Mouse (Mus musculus): ENCODE results near the gene Akap17b.
A peak's percentile ranks its signal among the peaks of the same experiment; 100 is the strongest.
"Not testable (repeated sequence)": the region's sequence is repeated elsewhere in the genome, so short reads cannot be mapped to it uniquely, and the experiment has no call there.

Akap17b gene

DNA sequence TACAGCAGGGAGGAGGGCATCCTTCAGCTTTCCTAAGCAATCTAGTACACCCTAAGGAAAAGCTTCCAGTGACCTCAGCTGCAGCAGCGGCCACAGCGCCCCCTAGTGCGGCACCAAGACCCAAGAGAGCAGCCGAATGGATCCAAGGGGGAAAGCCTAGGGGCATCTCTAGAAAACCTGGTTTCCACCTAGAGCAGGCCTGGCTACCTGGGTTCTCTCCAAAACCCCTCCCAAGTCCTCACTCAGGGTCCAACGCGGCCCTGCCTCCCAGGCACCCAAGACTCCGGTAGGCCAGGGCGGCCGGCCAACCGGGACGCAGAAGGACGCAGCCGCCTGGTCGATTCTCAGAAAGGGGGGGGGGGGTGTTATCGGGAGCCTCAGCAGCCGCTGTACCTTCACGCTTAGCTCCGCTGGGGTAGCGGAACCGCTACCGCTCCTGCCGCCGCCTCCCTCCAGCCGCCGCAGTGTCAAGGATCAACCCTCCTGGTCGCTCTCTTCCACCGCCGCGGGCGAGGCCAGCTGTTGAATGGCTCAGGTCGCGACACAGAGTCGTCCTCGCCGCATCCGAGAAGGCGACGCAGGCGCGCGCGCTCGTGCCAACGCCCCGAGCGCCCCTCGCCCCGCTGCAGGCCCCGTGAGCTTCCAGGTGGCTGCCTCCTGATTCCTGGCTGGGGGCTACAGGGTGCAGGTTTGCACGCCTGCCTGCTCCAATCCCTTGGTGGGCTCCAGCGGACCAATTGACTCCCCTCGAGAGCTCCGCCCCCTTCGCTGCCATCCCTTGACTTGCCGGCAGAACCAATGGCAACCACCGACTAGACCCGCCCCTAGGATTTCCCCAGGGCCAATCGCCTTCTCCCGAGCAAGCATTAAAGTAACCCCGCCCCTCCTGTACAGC, at the start of gene Akap17b:
Gene Akap17b, minus strand, starts transcription at position 739 of the 895 bp plus-strand sequence.
- DNase-seq, result peak; percentile 86

DNA sequence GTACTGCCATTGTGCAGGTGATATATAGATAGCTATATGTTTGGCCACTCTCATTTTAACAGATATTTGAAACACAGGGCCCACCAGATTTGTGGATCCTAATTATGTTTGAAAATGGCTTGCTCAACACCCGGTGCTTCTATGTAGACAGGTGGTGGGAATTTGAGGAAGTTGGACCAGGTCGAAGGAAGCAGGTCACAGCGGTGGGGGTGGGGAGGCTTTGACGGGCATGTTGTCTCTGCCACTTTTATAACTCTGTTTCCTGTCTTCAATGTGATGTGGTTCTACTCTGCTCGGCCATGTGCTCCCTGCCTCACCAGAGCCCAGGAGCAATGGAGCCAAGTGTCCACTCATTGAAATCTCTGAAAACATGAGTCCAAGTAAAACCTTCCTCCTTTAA, 46.2 kb upstream of the Akap17b start:
- peak; percentile 16 for DNase-seq

GRCm38 (mm10) chrX:36689655-36690054, 44.5 kb upstream of the Akap17b start:
- DNase-seq, result peak; percentile 5

DNA sequence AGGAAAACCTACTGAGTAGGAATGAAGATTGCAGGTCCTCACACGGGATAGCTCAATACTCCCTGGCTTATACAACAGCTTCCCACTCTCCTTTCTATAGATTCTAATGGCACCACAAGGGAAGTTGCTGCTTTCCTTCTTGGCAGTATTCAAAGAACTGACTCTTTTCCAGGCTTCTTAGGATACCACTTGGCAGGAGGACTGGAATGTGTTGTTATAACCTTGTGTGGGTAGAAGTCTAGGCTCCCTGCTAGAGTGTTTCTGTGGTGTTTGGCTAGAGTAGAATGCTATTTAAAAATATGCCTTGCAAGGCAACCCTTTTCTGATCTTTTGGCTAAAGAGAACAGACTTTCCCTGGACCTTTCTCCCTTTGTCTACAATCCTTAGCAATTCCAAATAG, 31.6 kb upstream of the Akap17b start:
- DNase-seq, result no peak

- DNase-seq, result no peak
These were observed 27.5 kb upstream of the Akap17b start for GRCm38 (mm10) chrX:36672708-36673107.

DNA sequence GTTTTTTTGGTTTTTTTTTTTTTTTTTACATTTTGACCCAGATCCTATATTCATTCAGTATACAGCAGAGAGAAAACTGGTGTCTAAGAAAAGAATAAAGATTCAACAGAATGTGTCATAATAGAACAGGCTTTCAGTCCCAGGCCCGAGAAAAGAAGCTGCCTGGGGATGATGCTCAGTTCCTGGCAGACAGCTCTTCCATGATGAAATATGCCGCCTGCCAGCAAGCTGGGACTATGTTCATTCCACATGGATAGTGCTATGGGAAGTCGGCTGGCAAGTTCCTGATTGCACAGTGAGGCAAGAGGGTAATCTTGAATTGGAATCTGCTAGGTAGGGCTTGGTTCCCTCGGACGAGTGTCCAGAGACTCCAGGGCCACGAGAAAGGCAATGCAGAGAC, 5.1 kb downstream of the Akap17b start:
- no peak for DNase-seq

- DNase-seq, result no peak
These were observed 14.4 kb downstream of the Akap17b start for GRCm38 (mm10) chrX:36630771-36631170.

- DNase-seq, result no peak
These were observed 17.1 kb downstream of the Akap17b start for GRCm38 (mm10) chrX:36628102-36628501.

DNA sequence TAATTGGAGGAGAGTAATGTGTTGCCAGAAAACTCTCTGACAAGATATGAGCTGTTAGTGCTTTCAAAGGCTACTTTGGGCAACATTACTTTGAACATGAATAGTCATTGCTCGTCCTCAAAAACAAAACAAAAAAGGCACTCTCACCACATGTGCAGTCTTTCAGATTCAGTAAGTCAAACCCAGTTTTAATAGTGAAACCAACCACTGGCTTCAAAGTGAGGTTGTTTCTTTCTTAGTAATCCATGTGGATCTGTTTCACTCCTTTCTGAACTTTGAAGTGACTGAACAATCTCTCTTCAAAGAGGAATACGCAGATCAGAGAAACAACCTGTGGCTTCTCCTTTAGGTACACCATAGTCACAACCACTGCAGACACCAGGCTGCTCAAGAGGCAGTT, 36.1 kb downstream of the Akap17b start:
- no peak for DNase-seq

- no peak for DNase-seq
These were observed 41.2 kb downstream of the Akap17b start for GRCm38 (mm10) chrX:36604040-36604439.

- no peak for DNase-seq
These were observed 42.3 kb downstream of the Akap17b start for GRCm38 (mm10) chrX:36602926-36603325.

GRCm38 (mm10) chrX:36600066-36600465, 45.1 kb downstream of the Akap17b start:
- DNase-seq, result no peak

GRCm38 (mm10) chrX:36599656-36600055, 45.5 kb downstream of the Akap17b start:
- DNase-seq, result no peak

DNA sequence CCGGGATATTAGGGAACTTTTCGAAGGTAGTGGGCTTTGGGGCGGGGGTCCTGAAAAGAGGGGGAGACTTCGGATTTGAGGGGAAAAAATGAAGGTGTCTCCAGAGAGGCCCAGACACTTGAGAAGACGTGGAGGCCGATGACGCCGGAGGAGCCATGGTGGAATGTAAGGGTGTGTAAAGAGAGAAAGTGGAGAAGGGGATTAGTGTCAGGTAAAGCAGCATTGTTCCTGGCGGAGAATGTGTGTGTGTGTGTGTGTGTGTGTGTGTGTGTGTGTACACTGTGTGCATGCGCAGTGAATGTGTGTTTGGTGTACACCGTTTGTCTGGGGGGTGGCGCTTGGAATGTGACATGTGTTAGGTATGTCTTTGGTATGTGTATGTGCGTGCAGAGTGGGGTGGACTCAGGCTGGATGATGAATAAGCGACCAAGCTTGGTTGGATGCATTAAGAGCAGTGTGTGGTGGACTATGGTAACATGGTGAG, 46.3 kb downstream of the Akap17b start:
- peak; percentile 33 for DNase-seq

GRCm38 (mm10) chrX:36598390-36598810, 46.8 kb downstream of the Akap17b start:
- DNase-seq, result no peak

DNA sequence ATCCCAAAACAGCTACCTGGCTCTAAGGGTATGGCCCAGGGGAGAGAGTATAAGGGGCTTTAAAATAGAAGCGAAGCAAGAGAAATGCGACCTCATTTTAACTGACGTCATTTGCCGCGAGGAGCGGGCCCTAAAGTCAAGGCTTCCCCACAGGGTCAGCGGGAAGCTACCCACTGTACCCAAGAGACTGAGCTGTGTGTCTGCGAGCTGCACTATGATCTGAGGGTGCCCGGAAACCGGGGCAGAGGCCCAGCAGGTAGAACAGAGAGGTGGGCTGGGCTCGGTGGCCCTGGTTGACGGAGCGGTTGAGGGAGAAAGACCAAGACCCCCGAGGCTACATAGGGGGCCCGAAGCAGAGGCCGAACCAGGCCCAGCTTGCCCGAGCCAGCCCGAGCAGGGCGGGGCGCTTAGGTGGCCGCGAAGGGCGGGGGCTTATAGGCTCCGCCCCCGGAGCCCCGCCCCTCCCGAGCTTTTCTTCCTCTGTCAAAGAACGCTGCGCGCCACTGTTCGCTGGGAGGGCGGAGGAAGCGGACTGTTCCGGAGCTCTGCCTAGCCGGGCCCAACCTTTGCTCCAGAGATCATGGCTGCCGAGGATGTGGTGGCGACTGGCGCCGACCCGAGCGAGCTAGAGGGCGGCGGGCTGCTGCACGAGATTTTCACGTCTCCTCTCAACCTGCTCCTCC, 47.3 kb downstream of the Akap17b start, which contains the start of gene Pgrmc1:
Gene Pgrmc1, plus strand, starts transcription at position 500 of the 683 bp plus-strand sequence.
- DNase-seq, result peak; percentile 90

DNA sequence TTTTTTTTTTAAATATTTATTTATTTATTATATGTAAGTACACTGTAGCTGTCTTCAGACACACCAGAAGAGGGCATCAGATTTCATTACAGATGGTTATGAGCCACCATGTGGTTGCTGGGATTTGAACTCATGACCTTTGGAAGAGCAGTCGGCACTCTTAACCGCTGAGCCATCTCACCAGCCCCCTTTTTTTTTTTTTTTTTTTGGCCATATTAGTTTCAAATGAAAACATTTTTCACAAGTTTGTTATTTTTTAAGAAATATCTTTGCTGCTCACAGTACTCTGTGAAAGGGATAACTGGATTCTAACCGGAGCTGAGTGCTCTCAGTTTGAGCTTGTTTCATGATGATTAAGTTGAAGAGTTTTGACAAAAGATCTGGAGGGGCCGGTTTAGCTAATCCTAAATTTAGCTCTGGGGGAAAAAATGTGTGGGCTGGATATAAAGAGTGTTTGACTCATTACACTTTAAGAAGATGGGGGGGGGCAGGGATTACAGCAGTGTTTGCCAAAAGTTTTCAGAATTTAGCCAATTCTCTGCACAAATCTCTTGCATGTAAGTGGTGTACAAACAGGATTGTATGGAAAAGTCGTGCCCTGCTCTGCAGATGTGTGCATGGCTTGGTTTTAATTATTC, 48.6 kb downstream of the Akap17b start:
- not testable (repeated sequence) for DNase-seq

GRCm38 (mm10) chrX:36595247-36595646, 49.9 kb downstream of the Akap17b start:
- no peak for DNase-seq

- DNase-seq, result no peak
These were observed 53.7 kb downstream of the Akap17b start for GRCm38 (mm10) chrX:36591539-36591938.

GRCm38 (mm10) chrX:36591120-36591519, 54.1 kb downstream of the Akap17b start:
- no peak for DNase-seq

- DNase-seq, result no peak
These were observed 54.9 kb downstream of the Akap17b start for GRCm38 (mm10) chrX:36590266-36590665.

- no peak for DNase-seq
These were observed 57.6 kb downstream of the Akap17b start for GRCm38 (mm10) chrX:36587304-36588209.

Data from thymus, postnatal 4 days (tissue).